Mouse (Mus musculus) neural tube, embryonic 15.5 days (tissue): ENCODE measurements around the gene Itgad. TPM values are rescaled to one million over a fixed set of nuclear protein-coding genes. Genes with fewer than 3 reads are reported as not detected.
"Not testable (repeated sequence)": the region's sequence is repeated elsewhere in the genome, so short reads cannot be mapped to it uniquely, and the experiment has no call there.

Source experiments
- ATAC-seq: fragments of 200-750 bp; cut with Nextera tagmentation; 2 replicates; pipeline ENCODE4 v1.8.0; 2017; ENCODE audit warnings: mild to moderate bottlenecking, moderate TSS enrichment, moderate library complexity; ENCODE audit not compliant: low FRiP score
- H3K27ac ChIP-seq: fragments of 300-500 bp; sonication (generic); replicated peaks from 2 replicates; pipeline ENCODE4 v1.5.1; 2015; ENCODE audit warnings: mild to moderate bottlenecking, inconsistent platforms
- H3K27me3 ChIP-seq: fragments of 300-500 bp; sonication (generic); replicated peaks from 2 replicates; pipeline ENCODE4 v1.6.1; 2015; ENCODE audit warnings: inconsistent platforms
- H3K36me3 ChIP-seq: fragments of 300-500 bp; sonication (generic); 2 replicates; pipeline ENCODE4 v1.6.1; 2015; ENCODE audit warnings: inconsistent platforms
- H3K4me1 ChIP-seq: fragments of 300-500 bp; sonication (generic); 2 replicates; pipeline ENCODE4 v1.6.1; 2015; ENCODE audit warnings: inconsistent platforms
- H3K4me2 ChIP-seq: fragments of 300-500 bp; sonication (generic); 2 replicates; pipeline ENCODE4 v1.6.1; 2015; ENCODE audit warnings: inconsistent platforms, mild to moderate bottlenecking, moderate library complexity
- H3K4me3 ChIP-seq: fragments of 300-500 bp; sonication (generic); replicated peaks from 2 replicates; pipeline ENCODE4 v1.5.1; 2015; ENCODE audit warnings: mild to moderate bottlenecking, inconsistent platforms
- H3K9ac ChIP-seq: fragments of 300-500 bp; sonication (generic); replicated peaks from 2 replicates; pipeline ENCODE4 v1.6.1; 2015; ENCODE audit warnings: mild to moderate bottlenecking, inconsistent platforms
- H3K9me3 ChIP-seq: fragments of 300-500 bp; sonication (generic); replicated peaks from 2 replicates; pipeline ENCODE4 v1.6.1; 2016; ENCODE audit warnings: inconsistent platforms
- WGBS: fragments of 180-500 bp; shearing (Covaris S2); methylation state at CpG from one replicate; pipeline ENCODE4 v1.1.7; 2015; ENCODE audit warnings: mixed read lengths; 5-methylcytosine and 5-hydroxymethylcytosine counted together
- polyA plus RNA-seq: library from polyadenylated mRNA; unstranded; fragments of >200 nt; fragmentation: Nextera tagmentation; extraction: Ambion mirVana; gene quantifications from 2 replicates; pipeline ENCODE4 v1.2.1, GENCODE M21; 2015

Gene Itgad
- polyA plus RNA-seq, 1 experiment from 2014 or later = 0.04 TPM

DNA sequence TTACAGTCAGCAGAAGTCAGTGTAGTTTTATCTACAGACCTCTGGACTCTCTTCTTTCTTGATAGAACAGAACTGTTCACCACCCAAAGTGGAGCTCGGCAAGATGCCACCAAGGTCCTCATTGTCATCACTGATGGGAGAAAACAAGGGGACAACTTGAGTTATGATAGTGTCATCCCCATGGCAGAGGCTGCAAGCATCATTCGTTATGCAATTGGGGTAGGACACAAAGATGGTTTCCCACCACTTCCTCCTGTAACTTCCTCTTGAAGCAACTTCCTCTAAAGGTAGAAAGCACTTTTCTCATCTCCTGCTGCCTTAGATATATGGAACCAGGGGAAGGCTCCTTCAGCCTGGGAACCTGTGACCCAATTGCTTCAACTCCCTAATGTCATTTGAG, 20.6 kb upstream of the Itgad start:
- no peak overlapping the region for H3K4me3 ChIP-seq
- H3K9ac ChIP-seq = no peak overlapping the region
- H3K4me1 ChIP-seq = no peaks in the 10 kb centered on the region
- H3K27ac ChIP-seq = no peak overlapping the region
- no peaks in the 10 kb centered on the region for H3K36me3 ChIP-seq
- ATAC-seq = no peak
- no peaks in the 10 kb centered on the region for H3K9me3 ChIP-seq
- no peak overlapping the region for H3K4me2 ChIP-seq
- no peaks in the 10 kb centered on the region for H3K27me3 ChIP-seq
- WGBS = 84% methylated on average over 2 of the region's 2 CpGs

DNA sequence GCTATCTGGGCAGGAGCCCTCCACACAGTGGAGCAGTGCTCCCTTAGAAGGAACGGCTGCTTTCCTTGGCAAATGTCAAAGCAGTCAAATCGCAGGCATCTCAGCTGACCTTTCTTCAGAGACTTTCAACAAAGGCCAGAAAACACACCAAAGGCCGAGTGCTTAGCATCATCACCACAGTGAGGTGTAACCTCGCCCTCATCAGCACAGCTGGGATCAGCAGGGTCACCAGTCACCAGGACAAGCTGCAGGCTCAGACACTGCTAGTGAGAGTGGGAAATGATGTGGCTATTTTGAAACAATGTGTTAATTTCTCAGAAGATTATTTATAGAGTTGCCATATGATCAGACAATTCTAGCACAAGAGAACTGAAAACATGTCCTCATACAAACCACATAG, 17.2 kb upstream of the Itgad start:
- Histone ChIP-seq H3K9ac (no peak overlapping the region), H3K27ac (no peak overlapping the region), H3K36me3 (no peaks in the 10 kb centered on the region), H3K27me3 (no peaks in the 10 kb centered on the region), H3K9me3 (no peaks in the 10 kb centered on the region), H3K4me1 (no peaks in the 10 kb centered on the region), H3K4me3 (no peak overlapping the region), H3K4me2 (no peak overlapping the region)
- ATAC-seq = no peak
- WGBS = 64% methylated on average over 4 of the region's 4 CpGs

- Histone ChIP-seq H3K27ac (no peak overlapping the region), H3K9ac (no peak overlapping the region), H3K9me3 (no peaks in the 10 kb centered on the region), H3K27me3 (no peaks in the 10 kb centered on the region), H3K4me1 (no peaks in the 10 kb centered on the region), H3K4me2 (no peak overlapping the region), H3K36me3 (no peaks in the 10 kb centered on the region), H3K4me3 (no peak overlapping the region)
- ATAC-seq = no peak
- 98% methylated on average over 6 of the region's 6 CpGs for WGBS
Observed at GRCm38 (mm10) chr7:128139611-128140010, 14.6 kb upstream of the Itgad start.

GRCm38 (mm10) chr7:128150970-128151369, 3.2 kb upstream of the Itgad start:
- Histone ChIP-seq H3K9ac (no peak overlapping the region), H3K36me3 (no peaks in the 10 kb centered on the region), H3K4me1 (no peaks in the 10 kb centered on the region), H3K4me3 (no peak overlapping the region), H3K9me3 (no peaks in the 10 kb centered on the region), H3K27me3 (no peaks in the 10 kb centered on the region), H3K4me2 (no peak overlapping the region), H3K27ac (no peak overlapping the region)
- ATAC-seq = no peak
- WGBS = 42% methylated on average over 8 of the region's 8 CpGs

DNA sequence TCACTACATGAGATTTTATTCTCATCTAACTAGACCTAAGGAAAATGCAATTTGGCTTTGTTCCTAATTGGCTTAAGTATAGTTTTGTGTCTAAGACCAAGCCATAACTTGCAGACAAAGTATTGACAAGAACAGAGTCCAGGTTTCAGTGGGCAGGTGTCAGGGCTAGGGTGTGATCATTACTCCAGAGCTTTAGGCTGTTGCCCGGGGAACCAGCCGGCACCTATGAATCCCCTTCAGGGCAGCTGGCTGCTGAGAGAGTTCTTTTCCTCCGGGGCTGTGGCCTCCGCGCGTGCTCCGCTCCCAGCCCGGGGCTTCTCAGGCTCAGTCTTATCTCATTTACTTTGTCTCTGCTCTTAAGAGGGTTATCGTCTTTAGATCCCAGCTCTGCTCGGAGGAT, 748 bp downstream of the Itgad start:
- no peak overlapping the region for H3K9ac ChIP-seq
- H3K4me2 ChIP-seq = no peak overlapping the region
- no peaks in the 10 kb centered on the region for H3K9me3 ChIP-seq
- H3K27me3 ChIP-seq = no peaks in the 10 kb centered on the region
- no peaks in the 10 kb centered on the region for H3K4me1 ChIP-seq
- ATAC-seq = no peak
- H3K27ac ChIP-seq = no peak overlapping the region
- H3K4me3 ChIP-seq = no peak overlapping the region
- H3K36me3 ChIP-seq = no peaks in the 10 kb centered on the region
- WGBS = 76% methylated on average over 10 of the region's 10 CpGs

- not testable (repeated sequence) for H3K27ac ChIP-seq, H3K9ac ChIP-seq
- 74% methylated on average over 8 of the region's 8 CpGs for WGBS
Observed at GRCm38 (mm10) chr7:128158688-128159354, 4.6 kb downstream of the Itgad start.

DNA sequence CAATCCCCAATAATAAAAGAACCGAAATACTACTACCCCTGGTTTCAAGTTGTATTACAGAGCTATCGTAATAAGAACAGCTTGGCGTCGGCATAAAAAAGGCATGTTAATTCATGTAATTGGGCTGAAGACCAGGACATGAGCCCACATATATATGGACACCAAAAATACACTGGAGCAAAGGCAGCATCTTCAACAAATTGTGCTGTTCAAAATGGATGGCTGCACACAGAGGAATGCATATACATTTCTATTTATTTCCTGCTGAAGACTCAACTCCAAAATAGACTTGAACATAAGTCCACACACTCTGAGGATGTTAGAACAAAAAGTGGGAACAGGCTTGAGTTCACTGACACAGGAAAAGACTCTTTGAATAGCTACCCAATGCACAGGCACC, 9.8 kb downstream of the Itgad start:
- Histone ChIP-seq H3K4me1 (no peaks in the 10 kb centered on the region), H3K9me3 (no peaks in the 10 kb centered on the region), H3K9ac (no peak overlapping the region), H3K4me2 (no peak overlapping the region), H3K27me3 (no peaks in the 10 kb centered on the region), H3K4me3 (no peak overlapping the region), H3K36me3 (no peaks in the 10 kb centered on the region), H3K27ac (no peak overlapping the region)
- no peak for ATAC-seq
- WGBS = 97% methylated on average over 4 of the region's 4 CpGs

More at GRCm38 (mm10) chr7:128158688-128159354, 4.6 kb downstream of the Itgad start:
- H3K27me3 ChIP-seq, H3K36me3 ChIP-seq, ATAC-seq, H3K9me3 ChIP-seq, H3K4me1 ChIP-seq, H3K4me3 ChIP-seq, H3K4me2 ChIP-seq: not testable (repeated sequence)

DNA sequence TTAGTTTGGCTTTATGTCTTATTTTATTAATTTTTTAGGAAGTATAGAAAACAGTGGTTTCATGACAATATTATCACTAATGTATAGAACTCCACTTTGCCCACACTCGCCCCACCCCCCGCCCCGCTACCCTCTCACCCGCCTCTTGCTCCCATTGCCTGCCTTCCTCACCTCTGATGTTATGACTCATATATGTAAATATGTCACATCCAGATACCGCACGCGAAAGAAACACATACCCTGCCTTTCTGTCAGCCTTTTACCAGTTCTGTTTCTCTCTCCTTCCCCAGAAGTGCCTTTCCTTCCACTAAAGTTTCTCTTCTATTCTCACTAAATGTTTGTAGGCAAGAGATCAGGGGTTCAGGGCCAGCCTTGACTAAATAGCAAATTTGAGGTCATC, 12.2 kb downstream of the Itgad start:
- H3K9ac ChIP-seq = no peak overlapping the region
- no peak overlapping the region for H3K4me2 ChIP-seq
- no peaks in the 10 kb centered on the region for H3K4me1 ChIP-seq
- H3K27me3 ChIP-seq = no peaks in the 10 kb centered on the region
- H3K36me3 ChIP-seq = no peaks in the 10 kb centered on the region
- 95% methylated on average over 7 of the region's 7 CpGs for WGBS
- H3K4me3 ChIP-seq = no peak overlapping the region
- no peak overlapping the region for H3K27ac ChIP-seq
- ATAC-seq = no peak
- H3K9me3 ChIP-seq = no peaks in the 10 kb centered on the region

DNA sequence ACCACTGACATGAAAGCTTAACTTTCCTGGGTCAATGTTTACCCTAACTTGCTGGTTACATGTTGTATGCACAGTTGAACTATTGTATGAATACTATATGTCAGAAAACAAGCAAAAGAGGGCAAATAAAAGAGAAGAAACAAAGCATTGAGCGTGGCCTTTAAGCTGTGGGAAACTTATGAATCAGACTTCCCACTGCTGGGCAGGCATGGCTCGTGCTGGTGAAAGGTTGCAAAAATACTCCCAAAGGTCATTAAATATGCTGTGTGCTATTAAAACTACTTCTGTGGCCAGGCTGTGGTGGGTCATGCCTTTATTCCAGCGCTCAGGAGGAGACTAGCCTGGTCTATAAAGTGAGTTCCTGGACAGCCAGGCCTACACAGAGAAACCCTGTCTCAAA, 15.8 kb downstream of the Itgad start:
- Histone ChIP-seq H3K27me3 (no peaks in the 10 kb centered on the region), H3K9ac (no peak overlapping the region), H3K4me1 (no peaks in the 10 kb centered on the region), H3K4me3 (no peak overlapping the region), H3K4me2 (no peak overlapping the region), H3K9me3 (no peaks in the 10 kb centered on the region), H3K36me3 (no peaks in the 10 kb centered on the region), H3K27ac (no peak overlapping the region)
- ATAC-seq = no peak
- 71% methylated on average over 3 of the region's 3 CpGs for WGBS

DNA sequence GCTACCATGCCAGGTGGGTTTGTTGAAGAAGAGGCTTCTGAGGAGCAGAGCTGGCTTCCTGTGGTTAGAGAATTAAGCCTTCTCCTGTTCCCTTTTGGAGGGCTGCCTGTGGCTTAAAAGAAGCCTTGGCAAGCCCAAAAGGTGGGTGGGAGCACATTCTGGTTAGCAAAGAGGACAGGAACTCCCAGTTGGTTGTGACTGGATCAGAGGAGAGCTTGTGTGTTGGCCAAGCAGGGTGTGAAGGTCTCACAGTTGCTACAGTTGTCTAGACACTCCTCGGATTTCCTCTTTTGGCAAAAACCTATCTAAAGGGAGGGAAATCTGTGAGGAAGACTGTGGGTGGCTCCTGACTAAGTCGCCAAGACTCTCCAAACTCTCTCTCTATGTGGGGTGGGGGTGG, 24.2 kb downstream of the Itgad start:
- ATAC-seq = no peak
- no peaks in the 10 kb centered on the region for H3K27me3 ChIP-seq
- 80% methylated on average over 2 of the region's 2 CpGs for WGBS

GRCm38 (mm10) chr7:128180126-128180525, 25.9 kb downstream of the Itgad start:
- Histone ChIP-seq H3K27me3 (no peaks in the 10 kb centered on the region), H3K27ac (no peak overlapping the region), H3K9ac (no peak overlapping the region), H3K36me3 (no peaks in the 10 kb centered on the region), H3K9me3 (no peaks in the 10 kb centered on the region), H3K4me3 (no peak overlapping the region), H3K4me2 (no peak overlapping the region), H3K4me1 (no peaks in the 10 kb centered on the region)
- 75% methylated on average over 7 of the region's 7 CpGs for WGBS
- no peak for ATAC-seq

More for the DNA sequence above, 24.2 kb downstream of the Itgad start:
- H3K9ac ChIP-seq = no peak overlapping the region
- H3K27ac ChIP-seq = no peak overlapping the region
- no peak overlapping the region for H3K4me2 ChIP-seq
- H3K4me3 ChIP-seq = no peak overlapping the region
- H3K9me3 ChIP-seq = no peaks in the 10 kb centered on the region
- H3K36me3 ChIP-seq = no peaks in the 10 kb centered on the region
- H3K4me1 ChIP-seq = no peaks in the 10 kb centered on the region

DNA sequence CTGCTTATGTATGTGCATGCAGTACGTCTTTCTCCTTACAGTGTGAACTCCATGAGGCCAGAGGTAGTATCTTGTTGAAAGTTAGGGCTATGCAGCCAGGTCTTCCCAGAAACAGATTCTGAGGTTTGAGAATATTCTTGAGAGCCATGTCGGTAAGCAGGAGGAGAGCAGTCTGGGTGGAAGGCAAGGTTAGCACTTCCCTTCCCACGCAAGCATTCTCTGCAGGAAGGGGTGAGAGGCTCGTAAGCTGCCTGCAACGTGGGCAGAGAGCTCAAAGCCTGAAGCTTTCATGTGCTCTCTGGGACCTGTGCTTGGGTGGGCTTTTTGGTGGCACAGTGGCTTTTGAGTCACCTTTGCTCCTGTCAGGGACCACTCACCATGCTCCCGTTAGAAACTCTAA, 26.4 kb downstream of the Itgad start:
- no peak for ATAC-seq

GRCm38 (mm10) chr7:128181691-128182090, 27.5 kb downstream of the Itgad start:
- 93% methylated on average over 10 of the region's 10 CpGs for WGBS
- Histone ChIP-seq H3K4me3 (no peak overlapping the region), H3K27ac (no peak overlapping the region), H3K9me3 (no peaks in the 10 kb centered on the region), H3K4me1 (no peaks in the 10 kb centered on the region), H3K4me2 (no peak overlapping the region), H3K36me3 (no peaks in the 10 kb centered on the region), H3K27me3 (no peaks in the 10 kb centered on the region), H3K9ac (no peak overlapping the region)
- ATAC-seq = no peak

More for the DNA sequence above, 26.4 kb downstream of the Itgad start:
- no peak overlapping the region for H3K4me2 ChIP-seq
- WGBS = 77% methylated on average over 6 of the region's 6 CpGs
- H3K27ac ChIP-seq = no peak overlapping the region
- H3K9me3 ChIP-seq = no peaks in the 10 kb centered on the region
- H3K27me3 ChIP-seq = no peaks in the 10 kb centered on the region
- no peaks in the 10 kb centered on the region for H3K4me1 ChIP-seq
- H3K36me3 ChIP-seq = no peaks in the 10 kb centered on the region
- no peak overlapping the region for H3K9ac ChIP-seq
- no peak overlapping the region for H3K4me3 ChIP-seq
